Mouse (Mus musculus) MEL (cell line): ENCODE data around the gene Cwc22. TPM values are rescaled to one million over a fixed set of nuclear protein-coding genes. Genes with fewer than 3 reads are reported as not detected.

Source experiments
- DNase-seq: peaks from one replicate; pipeline ENCODE4 v3.0.0; 2011; ENCODE audit warnings: low read depth, low spot score
- H3K27ac ChIP-seq: 2 replicates; pipeline ENCODE4 v1.5.1; 2012; ENCODE audit warnings: low read depth, mild to moderate bottlenecking, control low read depth, low read length, moderate library complexity; ENCODE audit not compliant: control insufficient read depth
- H3K27me3 ChIP-seq, 2 experiments: fragments of 150-350 bp in 1 of 2; sonication (generic) in 1 of 2; 2 replicates each; pipeline ENCODE4 v1.6.1; 2012; ENCODE audit warnings: low read length in 2 of 2, mild to moderate bottlenecking in 2 of 2, improper control_type of control experiment in 1 of 2, moderate library complexity in 1 of 2; ENCODE audit not compliant: insufficient read depth in 2 of 2, control insufficient read depth in 1 of 2
- H3K36me3 ChIP-seq, 2 experiments: 2 replicates each; pipeline ENCODE4 v1.6.1; 2012 to 2014; ENCODE audit warnings: low read length in 2 of 2, improper control_type of control experiment in 1 of 2, inconsistent platforms in 1 of 2, mild to moderate bottlenecking in 1 of 2; ENCODE audit not compliant: insufficient read depth in 2 of 2, control insufficient read depth in 1 of 2
- H3K4me1 ChIP-seq, 2 experiments: fragments of 150-350 bp in 1 of 2; sonication (generic) in 1 of 2; 2 replicates each; pipeline ENCODE4 v1.6.1; 2012; ENCODE audit warnings: low read length in 2 of 2, improper control_type of control experiment in 1 of 2, mild to moderate bottlenecking in 1 of 2; ENCODE audit not compliant: insufficient read depth in 2 of 2, control insufficient read depth in 1 of 2
- H3K4me3 ChIP-seq, 2 experiments: fragments of 150-350 bp in 1 of 2; sonication (generic) in 1 of 2; 2 replicates each; pipeline ENCODE4 v1.5.1; 2012; ENCODE audit warnings: low read depth in 2 of 2, low read length in 2 of 2, mild to moderate bottlenecking in 2 of 2, moderate library complexity in 2 of 2, control low read depth in 1 of 2, improper control_type of control experiment in 1 of 2; ENCODE audit not compliant: control insufficient read depth in 1 of 2, insufficient read depth in 1 of 2
- H3K79me2 ChIP-seq: 2 replicates; pipeline ENCODE4 v1.6.1; 2012; ENCODE audit warnings: mild to moderate bottlenecking, low read length, moderate library complexity; ENCODE audit not compliant: control insufficient read depth, poor library complexity, insufficient read depth
- H3K9ac ChIP-seq: 2 replicates; pipeline ENCODE4 v1.6.1; 2012; ENCODE audit warnings: low read depth, mild to moderate bottlenecking, control low read depth, low read length, moderate library complexity; ENCODE audit not compliant: control insufficient read depth, poor library complexity, severe bottlenecking
- H3K9me3 ChIP-seq: fragments of 150-350 bp; sonication (generic); replicated peaks from 2 replicates; pipeline ENCODE4 v1.6.1; 2012; ENCODE audit warnings: mild to moderate bottlenecking, low read length, improper control_type of control experiment, moderate library complexity; ENCODE audit not compliant: insufficient read depth
- CHD1 ChIP-seq: IDR thresholded peaks from 2 replicates; pipeline ENCODE4 v1.6.1; 2012; ENCODE audit warnings: low read depth, mild to moderate bottlenecking, inconsistent platforms, low read length, improper control_type of control experiment
- E2F4 ChIP-seq: IDR thresholded peaks from 2 replicates; pipeline ENCODE4 v1.6.1; 2011; ENCODE audit warnings: low read depth, low read length, improper control_type of control experiment, borderline replicate concordance
- ELF1 ChIP-seq: IDR thresholded peaks from 2 replicates; pipeline ENCODE4 v1.6.1; 2014; ENCODE audit warnings: low read depth, mild to moderate bottlenecking, inconsistent platforms, low read length, improper control_type of control experiment, moderate library complexity
- EP300 ChIP-seq, 2 experiments: IDR thresholded peaks; 2 replicates each; pipeline ENCODE4 v1.6.1; 2011; ENCODE audit warnings: improper control_type of control experiment in 2 of 2, low read length in 2 of 2, low read depth in 1 of 2, mild to moderate bottlenecking in 1 of 2
- GABPA ChIP-seq: IDR thresholded peaks from 2 replicates; pipeline ENCODE4 v1.6.1; 2012; ENCODE audit warnings: low read depth, mild to moderate bottlenecking, inconsistent platforms, low read length, improper control_type of control experiment, moderate library complexity
- JUND ChIP-seq: IDR thresholded peaks from 2 replicates; pipeline ENCODE4 v1.6.1; 2011; ENCODE audit warnings: low read depth, mild to moderate bottlenecking, improper control_type of control experiment, low read length
- KAT2A ChIP-seq: conservative IDR thresholded peaks from 2 replicates; pipeline ENCODE4 v1.6.1; 2012; ENCODE audit warnings: low read depth, low read length, improper control_type of control experiment, inconsistent platforms
- MAFK ChIP-seq: IDR thresholded peaks from 2 replicates; pipeline ENCODE4 v1.6.1; 2011; ENCODE audit warnings: low read depth, mild to moderate bottlenecking, low read length, improper control_type of control experiment, borderline replicate concordance
- MAX ChIP-seq: IDR thresholded peaks from 2 replicates; pipeline ENCODE4 v1.6.1; 2011; ENCODE audit warnings: low read length, improper control_type of control experiment
- MXI1 ChIP-seq: IDR thresholded peaks from 2 replicates; pipeline ENCODE4 v1.6.1; 2011; ENCODE audit warnings: mild to moderate bottlenecking, low read depth, low read length, improper control_type of control experiment
- MYB ChIP-seq: IDR thresholded peaks from 2 replicates; pipeline ENCODE4 v1.6.1; 2011; ENCODE audit warnings: mild to moderate bottlenecking, low read depth, low read length, improper control_type of control experiment
- MYC ChIP-seq: IDR thresholded peaks from 2 replicates; pipeline ENCODE4 v1.6.1; 2011; ENCODE audit warnings: low read depth, mild to moderate bottlenecking, low read length, improper control_type of control experiment, moderate library complexity
- NRF1 ChIP-seq: IDR thresholded peaks from 2 replicates; pipeline ENCODE4 v1.6.1; 2014; ENCODE audit warnings: low read depth, mild to moderate bottlenecking, inconsistent platforms, low read length, improper control_type of control experiment, moderate library complexity; ENCODE audit not compliant: poor library complexity, insufficient read depth, severe bottlenecking
- POLR2A ChIP-seq, 2 experiments: IDR thresholded peaks; 2 replicates each; pipeline ENCODE4 v1.6.1; 2011 to 2012; ENCODE audit warnings: low read length in 2 of 2, mild to moderate bottlenecking in 2 of 2, control low read depth in 1 of 2, improper control_type of control experiment in 1 of 2, low read depth in 1 of 2, moderate library complexity in 1 of 2; ENCODE audit not compliant: control insufficient read depth in 1 of 2, insufficient read depth in 1 of 2, poor library complexity in 1 of 2
- POLR2AphosphoS2 ChIP-seq: IDR thresholded peaks from 2 replicates; pipeline ENCODE4 v1.6.1; 2011; ENCODE audit warnings: low read length, improper control_type of control experiment
- POLR2AphosphoS5 ChIP-seq: IDR thresholded peaks from 2 replicates; pipeline ENCODE4 v1.6.1; 2012; ENCODE audit warnings: low read depth, borderline replicate concordance, mild to moderate bottlenecking, inconsistent platforms, low read length, moderate library complexity, mixed read lengths
- RCOR1 ChIP-seq: IDR thresholded peaks from 2 replicates; pipeline ENCODE4 v1.6.1; 2012; ENCODE audit warnings: low read depth, mild to moderate bottlenecking, inconsistent platforms, low read length, improper control_type of control experiment
- SIN3A ChIP-seq: IDR thresholded peaks from 2 replicates; pipeline ENCODE4 v1.6.1; 2012; ENCODE audit warnings: low read length, improper control_type of control experiment, inconsistent platforms
- TCF12 ChIP-seq: IDR thresholded peaks from 2 replicates; pipeline ENCODE4 v1.6.1; 2014; ENCODE audit warnings: low read depth, mild to moderate bottlenecking, inconsistent platforms, low read length, improper control_type of control experiment, moderate library complexity
- USF2 ChIP-seq, 2 experiments: IDR thresholded peaks; 2 replicates each; pipeline ENCODE4 v1.6.1; 2011 to 2012; ENCODE audit warnings: improper control_type of control experiment in 2 of 2, low read length in 2 of 2, borderline replicate concordance in 1 of 2, inconsistent platforms in 1 of 2, low read depth in 1 of 2, mild to moderate bottlenecking in 1 of 2; ENCODE audit not compliant: insufficient read depth in 1 of 2
- ZC3H11A ChIP-seq: IDR thresholded peaks from 2 replicates; pipeline ENCODE4 v1.6.1; 2012; ENCODE audit warnings: low read depth, mild to moderate bottlenecking, inconsistent platforms, low read length, improper control_type of control experiment
- ZKSCAN1 ChIP-seq: IDR thresholded peaks from 2 replicates; pipeline ENCODE4 v1.6.1; 2012; ENCODE audit warnings: low read depth, mild to moderate bottlenecking, inconsistent platforms, low read length, improper control_type of control experiment, moderate library complexity
- ZMIZ1 ChIP-seq: IDR thresholded peaks from 2 replicates; pipeline ENCODE4 v1.6.1; 2012; ENCODE audit warnings: low read depth, mild to moderate bottlenecking, inconsistent platforms, low read length, improper control_type of control experiment, moderate library complexity
- polyA plus RNA-seq, 2 experiments: library from polyadenylated mRNA; stranded (reverse) in 1 of 2; unstranded in 1 of 2; fragments of >175 nt in 1 of 2; fragments of >200 nt in 1 of 2; gene quantifications; 2 replicates each; pipeline versions ENCODE4 v1.2.1 to v1.2.4; 2012; ENCODE audit warnings: low replicate concordance in 2 of 2, low read depth in 1 of 2; ENCODE audit not compliant: insufficient read length in 2 of 2, insufficient read depth in 1 of 2, missing spikeins in 1 of 2
- total RNA-seq: library from RNA; depleted of rRNA; stranded (reverse); fragments of 300-350 nt; gene quantifications from 2 replicates; pipeline ENCODE4 v1.2.3, GENCODE M21; 2012

The Cwc22 gene
- total and polyA plus RNA-seq, 3 experiments: 54.0 to 72.7 TPM; not detected in 1

- Histone ChIP-seq H3K79me2 (no peaks in the 10 kb centered on the region), H3K9ac (no peak overlapping the region), H3K4me1 (no peaks in the 10 kb centered on the region), H3K27ac (no peak overlapping the region), H3K9me3 (no peaks in the 10 kb centered on the region)
- no peak for DNase-seq
- TF ChIP-seq MYC (no peak), POLR2A (IDR thresholded peaks at IDR 0.05; ENCODE audit: control insufficient read depth in 1 of 2, insufficient read depth in 1 of 2, low read depth in 1 of 2, low read length in 2 of 2, poor library complexity in 1 of 2) (no peak)
- TF ChIP-seq, all 39 proteins: peak for 0
- Histone ChIP-seq H3K27me3 (no peaks in the 10 kb centered on the region), H3K36me3 (peaks cover 0 to 31% of the 10 kb centered on the region in 2 experiments; a peak in 3 of 4 replicates), H3K4me3 (no peak overlapping the region)
Observed at GRCm38 (mm10) chr2:77913628-77914027, 32.5 kb downstream of the Cwc22 start.

DNA sequence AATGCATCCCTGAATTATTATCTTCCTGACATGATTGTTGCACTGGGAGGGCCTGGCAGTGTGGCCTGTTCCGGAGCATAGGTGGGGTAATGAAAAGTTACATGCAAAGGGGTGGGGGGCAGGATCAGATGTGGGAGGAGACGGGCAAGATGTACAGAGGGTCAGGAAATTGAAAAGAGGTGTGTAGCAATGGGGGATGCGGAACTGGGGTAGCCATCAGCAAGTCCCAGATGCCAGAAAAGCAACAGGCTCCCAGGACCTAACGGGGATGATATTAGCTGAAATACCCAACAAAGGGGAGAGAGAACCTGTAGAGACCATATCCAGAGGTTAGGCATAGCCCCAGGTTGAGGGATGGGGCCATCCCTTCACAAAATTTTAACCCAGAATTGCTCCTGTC is 34.0 kb downstream of the Cwc22 start:
- DNase-seq: no peak
- Histone ChIP-seq H3K4me3 (no peak overlapping the region), H3K36me3 (peaks cover 0 to 31% of the 10 kb centered on the region in 2 experiments; a peak in 2 of 4 replicates), H3K79me2 (no peaks in the 10 kb centered on the region), H3K9me3 (no peaks in the 10 kb centered on the region), H3K9ac (no peak overlapping the region), H3K27me3 (no peaks in the 10 kb centered on the region), H3K4me1 (no peaks in the 10 kb centered on the region), H3K27ac (no peak overlapping the region)
- no peak for TF ChIP-seq NRF1
- TF ChIP-seq ZKSCAN1: no peak
- no peak for TF ChIP-seq GABPA
- no peak for TF ChIP-seq ZC3H11A
- no peak for TF ChIP-seq USF2 (IDR thresholded peaks at IDR 0.05; ENCODE audit: borderline replicate concordance in 1 of 2, insufficient read depth in 1 of 2, low read depth in 1 of 2, low read length in 2 of 2)

DNA sequence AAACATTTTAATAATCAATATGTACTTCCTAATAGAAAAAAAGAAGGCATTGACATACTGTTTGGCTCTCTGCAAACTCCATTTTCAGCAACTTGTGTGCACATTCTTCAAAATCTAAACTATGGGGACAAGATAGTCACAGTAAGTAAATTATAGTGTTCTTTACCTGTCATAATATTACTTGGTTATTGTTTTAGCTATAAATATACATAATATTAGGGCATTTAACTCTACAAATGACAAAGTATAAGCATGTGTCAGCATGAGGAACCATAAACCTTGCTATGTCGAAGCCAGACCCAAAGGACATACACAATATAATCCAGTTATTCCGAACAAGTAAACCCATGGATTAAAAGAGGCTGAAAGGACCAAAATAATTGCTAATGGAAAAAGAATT is 34.7 kb downstream of the Cwc22 start:
- Histone ChIP-seq H3K79me2 (no peaks in the 10 kb centered on the region), H3K27me3 (no peaks in the 10 kb centered on the region), H3K27ac (no peak overlapping the region), H3K36me3 (peaks cover 0 to 33% of the 10 kb centered on the region in 2 experiments; a peak in 2 of 4 replicates), H3K9me3 (no peaks in the 10 kb centered on the region), H3K9ac (no peak overlapping the region), H3K4me3 (no peak overlapping the region), H3K4me1 (no peaks in the 10 kb centered on the region)
- no peak for DNase-seq
- TF ChIP-seq MAX (no peak), TCF12 (no peak), POLR2AphosphoS2 (no peak), E2F4 (no peak), MYB (no peak), MYC (no peak), RCOR1 (no peak), ZKSCAN1 (no peak), SIN3A (no peak), CHD1 (no peak), ZMIZ1 (no peak), KAT2A (no peak), ELF1 (no peak), MAFK (no peak), POLR2AphosphoS5 (no peak), EP300 (IDR thresholded peaks at IDR 0.05; ENCODE audit: low read depth in 1 of 2, low read length in 2 of 2) (no peak), JUND (no peak), MXI1 (no peak), ZC3H11A (no peak)
